Mouse (Mus musculus) cortical plate, adult 2 months (tissue): ENCODE measurements around the gene Snx3.

Experiments
- CTCF ChIP-seq: fragments of 200-500 bp; IDR thresholded peaks from 2 replicates; pipeline ENCODE4 v1.5.1; 2011; ENCODE audit warnings: mild to moderate bottlenecking, control low read depth, low read length; ENCODE audit not compliant: insufficient read depth; ENCODE audit errors: extremely low read depth
- POLR2A ChIP-seq: fragments of 200-500 bp; IDR thresholded peaks from 2 replicates; pipeline ENCODE4 v1.6.1; 2011; ENCODE audit warnings: mild to moderate bottlenecking, low read length, control low read depth; ENCODE audit not compliant: insufficient read depth; ENCODE audit errors: extremely low read depth

- no peak for TF ChIP-seq CTCF
- TF ChIP-seq POLR2A, result no peak
Measured at GRCm38 (mm10) chr10:42584436-42584983, 82.7 kb downstream of the Snx3 start.
